Mouse (Mus musculus) induced T-regulatory cell, adult 2 months (primary cell): ENCODE results near the gene Tbx19.

Experiments
- DNase-seq: peaks from one replicate; pipeline ENCODE4 v3.0.0-alpha.2; 2012; ENCODE audit warnings: low read depth

Tbx19 gene

GRCm38 (mm10) chr1:165114460-165115175 lies 46.0 kb downstream of the Tbx19 start:
- peak; percentile 29 for DNase-seq

- no peak for DNase-seq
Observed at GRCm38 (mm10) chr1:165113700-165114099, 46.9 kb downstream of the Tbx19 start.

- DNase-seq: no peak
Observed at GRCm38 (mm10) chr1:165110659-165111058, 49.9 kb downstream of the Tbx19 start.

- DNase-seq: no peak
Observed at GRCm38 (mm10) chr1:165109135-165109534, 51.4 kb downstream of the Tbx19 start.

- no peak for DNase-seq
Observed at GRCm38 (mm10) chr1:165108477-165108876, 52.1 kb downstream of the Tbx19 start.

GRCm38 (mm10) chr1:165106011-165106385 lies 54.6 kb downstream of the Tbx19 start:
- no peak for DNase-seq

- DNase-seq: no peak
Observed at GRCm38 (mm10) chr1:165105270-165106010, 55.1 kb downstream of the Tbx19 start.

GRCm38 (mm10) chr1:165104707-165105259 lies 55.8 kb downstream of the Tbx19 start:
- no peak for DNase-seq

- DNase-seq: no peak
Observed at GRCm38 (mm10) chr1:165099569-165099968, 61.0 kb downstream of the Tbx19 start.

- no peak for DNase-seq
Observed at GRCm38 (mm10) chr1:165094871-165095270, 65.7 kb downstream of the Tbx19 start.

- peak; percentile 88 for DNase-seq
Observed at GRCm38 (mm10) chr1:165091721-165092120, 68.9 kb downstream of the Tbx19 start.

- no peak for DNase-seq
Observed at GRCm38 (mm10) chr1:165089556-165089955, 71.0 kb downstream of the Tbx19 start.
